Mouse (Mus musculus) brain, embryonic 14.5 days (tissue): ENCODE data around the gene Nfkbib. TPM values are rescaled to one million over a fixed set of nuclear protein-coding genes. Genes with fewer than 3 reads are reported as not detected.

ENCODE experiments used
- DNase-seq: peaks from one replicate; pipeline ENCODE4 v3.0.0-alpha.2; 2011; ENCODE audit warnings: low read depth
- CTCF ChIP-seq: fragments of 200-500 bp; IDR thresholded peaks from 2 replicates; pipeline ENCODE4 v1.5.1; 2012; ENCODE audit warnings: inconsistent platforms, mild to moderate bottlenecking, moderate library complexity, borderline replicate concordance; ENCODE audit not compliant: insufficient read depth, insufficient read length; ENCODE audit errors: extremely low read depth
- POLR2A ChIP-seq: fragments of 200-500 bp; IDR thresholded peaks from 2 replicates; pipeline ENCODE4 v1.6.1; 2012; ENCODE audit warnings: mild to moderate bottlenecking, inconsistent platforms, borderline replicate concordance; ENCODE audit not compliant: poor library complexity, insufficient read depth, insufficient read length, severe bottlenecking; ENCODE audit errors: extremely low read depth
- polyA plus RNA-seq: library from polyadenylated mRNA; depleted of rRNA; stranded (reverse); fragments of >200 nt; gene quantifications from 2 replicates; pipeline ENCODE4 v1.2.3, GENCODE M21; 2012

Nfkbib gene
- polyA plus RNA-seq, 1 experiment: 34.7 TPM

DNA sequence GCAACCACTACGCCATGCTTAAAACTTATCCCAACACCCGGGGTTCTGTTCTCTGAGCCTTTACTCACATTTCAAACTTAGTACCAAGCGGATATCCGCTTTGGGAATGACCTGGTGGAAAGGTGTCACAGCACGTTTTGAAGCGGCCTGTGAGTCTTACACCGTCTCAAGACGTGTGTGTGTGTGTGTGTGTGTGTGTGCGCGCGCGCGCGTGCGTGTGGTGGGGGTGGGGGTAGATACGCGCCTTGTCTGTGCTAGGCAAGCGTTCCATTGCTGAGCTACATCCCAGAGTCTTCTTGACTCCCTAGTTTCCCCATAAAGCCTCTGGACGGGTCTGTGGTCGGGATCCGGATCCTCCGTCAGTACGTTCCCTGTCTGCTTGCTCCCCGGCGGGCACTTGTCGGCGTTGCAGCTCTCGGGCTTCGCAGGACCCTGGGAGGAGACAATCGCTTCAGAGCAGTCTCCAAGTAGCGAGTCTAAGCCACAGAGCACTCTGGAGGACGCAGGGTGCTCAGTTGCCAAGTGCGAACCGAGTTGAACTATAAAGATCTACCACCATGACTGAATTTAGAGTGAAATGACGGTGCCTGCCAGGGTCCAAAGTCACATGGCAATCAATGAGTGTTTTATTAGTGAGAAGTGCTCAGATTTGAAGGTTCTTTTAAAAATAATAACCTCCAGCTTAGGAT lies 42.2 kb upstream of the Nfkbib start:
- peak; percentile 85 for DNase-seq
- TF ChIP-seq POLR2A (no peak), CTCF (no peak; the same call in 1 of the 2 replicates)

DNA sequence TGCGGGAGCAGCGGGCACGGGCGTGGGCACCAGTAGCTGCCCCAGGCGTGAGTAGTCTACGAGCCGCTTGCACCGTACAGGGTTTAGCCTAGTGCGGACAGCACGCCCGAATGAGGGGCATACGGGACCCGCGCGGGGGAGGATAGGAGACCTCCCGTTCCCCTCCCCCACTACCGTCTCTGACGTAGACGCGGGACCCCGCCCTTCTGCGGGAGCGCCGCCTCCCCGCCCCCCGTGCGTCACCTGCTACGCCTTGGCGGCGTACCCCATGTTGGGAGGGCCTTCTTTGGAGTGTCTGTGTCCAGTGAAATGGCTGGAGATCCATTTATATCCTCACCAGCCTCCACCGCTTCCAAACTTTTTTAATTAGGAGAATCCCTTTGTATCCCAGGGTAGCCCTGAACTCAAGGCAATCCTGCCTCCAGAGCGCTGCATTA lies 41.7 kb upstream of the Nfkbib start:
- TF ChIP-seq POLR2A: peak; percentile 85; the same call in 1 of the 2 replicates
- no peak; the same call in 1 of the 2 replicates for TF ChIP-seq CTCF
- peak; percentile 96 for DNase-seq

DNA sequence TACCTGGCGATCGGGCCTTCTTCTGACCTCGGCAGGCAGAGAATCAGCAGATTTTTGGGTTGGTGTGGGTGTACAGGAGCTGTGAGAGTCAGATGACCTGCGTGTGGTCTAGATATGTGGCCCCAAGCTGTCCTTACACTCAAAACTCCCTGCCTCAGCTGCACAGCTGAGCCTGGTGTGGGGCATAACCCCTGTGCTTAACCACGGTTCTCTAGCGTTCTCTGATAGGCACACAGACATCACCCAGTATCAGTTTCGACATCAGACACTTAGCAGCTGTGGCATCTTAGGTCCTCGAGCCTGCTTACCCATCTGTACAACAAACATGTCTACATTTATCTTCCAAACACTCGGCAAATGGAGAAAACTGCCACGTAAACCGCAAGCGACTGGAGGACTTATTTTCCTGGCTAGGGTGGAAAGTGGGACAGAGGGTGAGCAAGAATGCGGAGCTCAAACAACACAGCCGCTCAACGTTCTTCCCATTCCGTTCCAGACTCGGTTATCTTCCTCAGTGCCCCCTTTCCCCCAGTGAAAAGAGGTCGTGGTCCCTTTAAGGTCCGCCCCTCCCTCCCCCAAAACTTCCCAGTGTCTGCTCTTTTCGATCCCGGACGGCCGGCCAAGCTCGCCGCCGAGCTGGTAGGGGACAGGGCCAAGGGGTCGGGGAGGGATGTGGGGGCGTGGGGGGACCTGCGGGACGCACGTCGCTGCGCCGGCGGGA lies 41.1 kb upstream of the Nfkbib start, which contains the start of gene Hnrnpl:
TSS of gene Hnrnpl (plus strand) at position 321 of the 721 bp plus-strand sequence.
- TF ChIP-seq POLR2A (no peak; the same call in 1 of the 2 replicates), CTCF (no peak)
- no peak for DNase-seq

DNA sequence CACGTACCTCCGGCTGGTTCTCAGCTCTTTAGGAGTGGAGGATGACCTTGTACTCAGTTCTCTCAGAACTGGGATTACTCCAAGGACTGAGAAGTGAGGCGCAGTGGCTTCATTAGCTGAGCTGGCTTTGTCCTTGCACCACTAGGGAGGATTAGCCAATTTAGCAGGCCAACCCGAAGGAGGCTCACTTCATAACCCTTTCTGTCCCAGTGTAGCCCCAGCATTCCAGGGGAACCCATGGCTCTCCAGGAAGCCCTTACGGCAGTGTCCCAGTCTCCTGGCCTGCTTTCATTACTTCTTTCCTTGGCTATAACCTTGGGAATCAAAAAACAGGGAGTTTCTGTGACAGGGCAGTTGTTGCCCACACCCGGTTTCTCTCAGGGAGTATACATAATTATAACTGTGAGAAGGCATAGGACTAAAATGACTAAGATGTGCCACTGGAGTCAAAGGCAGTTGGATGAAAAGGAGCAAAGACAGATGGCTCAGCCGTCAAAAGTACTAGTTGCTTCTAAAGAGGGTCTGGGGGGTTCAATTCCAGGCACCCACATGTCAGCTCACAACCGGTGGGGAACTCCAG lies 40.4 kb upstream of the Nfkbib start:
- peak; percentile 31 for DNase-seq
- TF ChIP-seq CTCF: no peak
- no peak for TF ChIP-seq POLR2A

DNA sequence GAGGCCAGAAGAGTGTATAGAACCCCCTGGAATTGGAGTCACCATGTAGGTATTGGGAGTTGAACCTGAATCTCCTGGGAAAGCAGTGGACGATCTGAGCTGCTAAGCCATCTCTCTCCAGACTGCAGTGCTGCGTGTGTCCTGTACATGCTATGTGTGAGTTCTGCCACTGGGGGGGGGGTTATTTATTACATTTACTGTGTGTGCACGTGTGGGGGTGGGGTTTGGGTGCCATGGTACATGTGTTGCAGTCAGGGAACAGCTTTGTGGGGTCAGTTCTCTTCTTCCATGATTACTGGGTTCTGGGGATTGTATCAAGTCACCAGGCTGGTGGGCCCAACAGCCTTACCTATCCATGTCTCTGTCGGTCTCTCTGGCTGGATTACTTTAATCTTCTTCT lies 39.6 kb upstream of the Nfkbib start:
- no peak for DNase-seq
- no peak; the same call in 1 of the 2 replicates for TF ChIP-seq CTCF
- no peak for TF ChIP-seq POLR2A

DNA sequence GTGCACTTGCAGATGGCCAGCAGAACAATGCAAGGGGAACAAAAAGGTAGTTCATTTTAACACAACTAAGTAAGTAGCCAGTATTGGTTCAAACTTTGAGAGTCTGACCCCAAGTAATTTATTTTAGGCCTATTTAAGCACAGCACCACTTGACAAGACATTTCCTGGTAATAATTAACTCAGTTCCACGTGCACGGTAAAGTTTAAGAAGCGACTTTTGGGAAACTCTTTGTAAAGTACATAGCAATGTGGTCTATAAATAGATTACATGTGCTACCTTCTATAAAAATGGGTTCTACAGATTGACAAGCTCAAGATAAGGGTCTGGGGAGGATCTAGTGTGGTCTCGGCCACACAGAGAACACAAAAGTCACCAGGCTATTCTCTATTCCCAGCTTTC lies 36.4 kb upstream of the Nfkbib start:
- no peak for DNase-seq
- TF ChIP-seq CTCF (no peak), POLR2A (no peak)

DNA sequence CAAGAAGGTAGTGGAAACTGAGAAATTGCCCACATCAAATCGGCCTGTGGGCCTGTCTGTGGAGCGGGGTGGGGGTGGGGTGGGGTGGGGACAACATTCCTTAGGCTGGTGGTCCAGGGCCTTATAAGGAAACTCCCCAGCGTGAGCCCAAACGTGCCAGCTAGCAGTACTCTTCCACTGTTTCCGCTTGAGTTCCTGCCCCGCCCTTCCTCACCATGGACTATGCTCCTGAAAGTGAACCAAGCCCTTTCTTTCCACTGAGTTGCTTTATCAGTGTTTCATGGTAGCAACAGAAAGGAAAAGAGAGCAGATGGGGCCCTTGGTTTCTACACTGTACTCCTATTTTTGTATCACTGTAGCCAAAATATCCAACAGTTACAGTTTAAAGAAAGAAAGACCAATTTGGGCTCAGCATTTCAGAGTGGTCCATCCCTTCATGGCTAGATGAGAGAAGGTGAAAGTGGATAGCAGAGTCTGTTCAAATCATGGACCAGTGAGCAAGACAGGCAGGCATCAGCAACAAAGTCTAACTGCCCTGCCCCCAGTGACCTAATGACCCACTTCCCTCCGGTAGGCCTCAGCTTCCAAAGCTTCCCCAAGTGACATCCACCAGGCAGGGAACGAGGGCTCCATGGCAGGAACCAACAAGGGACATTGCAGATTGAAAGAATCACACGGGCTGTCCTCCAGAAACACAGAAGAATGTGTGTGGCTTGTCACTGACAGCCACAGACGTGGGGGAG lies 35.7 kb upstream of the Nfkbib start:
- TF ChIP-seq POLR2A (no peak), CTCF (no peak)
- DNase-seq: peak; percentile 51

DNA sequence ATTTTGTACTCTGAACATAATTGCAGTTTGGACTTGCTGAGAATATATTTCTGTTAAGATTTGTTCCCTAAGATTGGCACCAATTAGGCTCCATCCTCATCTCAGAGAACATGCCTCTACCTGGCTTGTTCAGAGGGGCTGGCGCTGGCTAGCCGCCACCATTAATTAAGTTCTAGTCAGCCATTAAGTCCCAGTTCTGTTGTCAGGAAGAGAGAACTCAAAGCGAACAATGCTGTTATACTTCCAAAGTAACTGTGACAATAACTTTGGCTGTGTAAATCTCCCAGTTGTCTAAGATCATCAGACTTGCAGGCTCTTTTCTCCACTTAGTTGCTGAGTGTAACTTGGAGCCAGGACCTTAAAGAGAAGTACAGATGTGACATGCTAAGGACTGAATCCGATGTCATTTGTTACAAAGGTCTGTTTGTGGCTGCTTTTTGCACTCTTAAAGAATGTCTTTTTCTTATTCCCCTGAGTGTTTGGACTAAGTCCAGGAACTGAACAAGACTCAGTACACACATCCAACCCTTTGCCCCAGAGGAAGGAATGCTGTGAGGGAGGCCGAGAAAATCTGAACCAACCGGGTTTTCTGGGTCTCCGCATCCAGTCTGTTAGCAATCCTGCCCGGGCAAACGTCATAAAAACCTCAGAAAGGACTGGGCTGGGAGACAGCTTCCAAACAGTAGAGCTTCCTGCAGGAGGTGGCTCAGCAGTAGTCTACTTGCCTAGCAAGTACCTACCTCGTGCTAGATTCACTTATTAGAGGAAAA lies 34.8 kb upstream of the Nfkbib start:
- DNase-seq: peak; percentile 80
- TF ChIP-seq CTCF (no peak), POLR2A (no peak)

DNA sequence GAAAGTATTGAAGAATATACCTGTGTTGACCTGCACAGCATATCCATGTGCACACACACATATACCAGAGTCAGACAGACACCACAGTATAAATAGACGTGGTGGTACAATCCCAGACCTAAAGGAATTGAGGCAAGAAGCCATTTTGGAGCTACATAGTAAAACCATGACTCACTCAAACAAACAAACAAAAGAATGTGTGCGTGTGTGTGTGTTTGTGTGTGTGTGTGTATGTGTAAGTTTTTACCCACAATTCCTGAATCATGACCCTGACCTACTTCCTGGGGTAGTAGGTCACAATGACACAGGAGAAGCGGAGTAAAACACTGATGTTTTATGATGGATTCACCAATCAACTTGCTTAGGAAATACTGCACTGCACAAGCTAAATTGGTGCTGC lies 34.1 kb upstream of the Nfkbib start:
- DNase-seq: no peak
- TF ChIP-seq POLR2A (no peak), CTCF (no peak)

DNA sequence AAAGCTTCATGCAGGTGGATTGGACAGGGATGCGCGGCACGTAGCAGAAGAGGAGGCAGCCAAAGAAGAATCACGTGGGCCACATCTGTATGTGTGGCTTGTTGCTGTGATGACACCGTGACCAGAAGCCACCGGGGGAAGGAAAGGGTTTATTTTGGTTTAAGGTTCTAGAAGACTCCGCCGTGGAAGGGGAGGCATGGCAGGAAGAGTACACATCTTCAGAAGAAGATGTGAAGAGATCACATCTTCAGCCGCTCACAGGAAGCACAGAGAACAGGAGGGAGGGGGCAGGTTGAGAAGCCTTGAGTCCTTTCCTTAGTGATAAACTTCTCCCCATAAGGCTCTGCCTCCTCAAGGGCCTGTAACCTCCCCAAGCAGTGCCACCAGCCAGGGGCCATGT lies 32.7 kb upstream of the Nfkbib start:
- no peak for TF ChIP-seq POLR2A
- no peak for TF ChIP-seq CTCF
- DNase-seq: no peak
